Mouse (Mus musculus): ENCODE results near the gene Gmcl1. TPM values are rescaled to one million over a fixed set of nuclear protein-coding genes. Genes with fewer than 3 reads are reported as not detected.

Gmcl1 gene
- polyA plus RNA-seq, 1 experiment from 2014 or later: 33.8 TPM

DNA sequence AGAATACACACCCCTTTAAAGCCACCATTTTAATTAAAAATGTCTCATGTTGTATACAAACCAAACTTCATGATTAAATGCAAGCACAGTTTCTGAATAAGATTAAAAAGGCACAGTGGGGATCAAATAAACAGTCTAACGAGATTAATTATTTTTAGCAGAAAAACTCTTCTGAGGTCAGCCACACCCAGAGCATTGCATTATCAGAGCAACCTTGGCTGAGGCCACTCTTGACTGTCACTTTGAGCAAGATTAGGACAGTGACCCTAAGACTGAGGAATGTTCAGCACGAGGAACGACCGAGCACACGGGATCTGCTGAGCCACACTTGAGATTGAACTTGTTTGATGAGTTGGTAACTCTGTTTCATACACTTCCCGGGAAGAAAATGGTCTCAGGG lies 3.6 kb upstream of the Gmcl1 start:
- TF ChIP-seq CTCF (IDR thresholded peaks at IDR 0.05; ENCODE audit: low read depth): no peak
- no peak for DNase-seq
- Histone ChIP-seq H3K27me3 (ENCODE audit: insufficient read depth, low read length) (no peaks in the 10 kb centered on the region), H3K36me3 (ENCODE audit: insufficient read depth) (peaks cover 6% of the 10 kb centered on the region; the same call in 1 of the 2 replicates), H3K4me3 (ENCODE audit: low read depth, low read length) (no peak overlapping the region), H3K9me3 (ENCODE audit: low read depth, low read length) (no peaks in the 10 kb centered on the region), H3K4me2 (no peak overlapping the region), H3K9ac (no peak overlapping the region), H3K4me1 (ENCODE audit: insufficient read depth) (peaks cover 7% of the 10 kb centered on the region; the same call in 1 of the 2 replicates), H3K27ac (ENCODE audit: low read depth) (no peak overlapping the region)
- no peak for ATAC-seq (ENCODE audit: insufficient read depth)
- WGBS: 47% methylated on average over 6 of the region's 6 CpGs

GRCm38 (mm10) chr6:86736313-86736712 lies 3.1 kb upstream of the Gmcl1 start:
- TF ChIP-seq CTCF (IDR thresholded peaks at IDR 0.05; ENCODE audit: low read depth): no peak
- peaks cover 4% of the 10 kb centered on the region; the same call in 1 of the 2 replicates for H3K36me3 ChIP-seq (ENCODE audit: insufficient read depth)

GRCm38 (mm10) chr6:86732276-86733173 lies 658 bp downstream of the Gmcl1 start:
- Histone ChIP-seq H3K9me3 (ENCODE audit: low read depth, low read length) (no peaks in the 10 kb centered on the region), H3K4me1 (ENCODE audit: insufficient read depth) (peaks cover 7% of the 10 kb centered on the region; the same call in 1 of the 2 replicates), H3K36me3 (ENCODE audit: insufficient read depth) (peaks cover 1% of the 10 kb centered on the region; the same call in 1 of the 2 replicates), H3K4me3 (ENCODE audit: low read depth, low read length) (peak overlapping the region; percentile 98), H3K4me2 (peak overlapping the region; percentile 90), H3K27me3 (ENCODE audit: insufficient read depth, low read length) (no peaks in the 10 kb centered on the region), H3K27ac (ENCODE audit: low read depth) (peak overlapping the region; percentile 58; the same call in 1 of the 2 replicates), H3K9ac (peak overlapping the region; percentile 83)
- DNase-seq (peak; percentile 17), ATAC-seq (ENCODE audit: insufficient read depth) (peak; percentile 64)
- 0 out of 2 replicates have a peak, but pooled peaks have one; percentile 3 for TF ChIP-seq CTCF (IDR thresholded peaks at IDR 0.05; ENCODE audit: low read depth)
- WGBS: under 1% methylated on average over 62 of the region's 62 CpGs

More at GRCm38 (mm10) chr6:86736313-86736712, 3.1 kb upstream of the Gmcl1 start:
- Histone ChIP-seq H3K9ac (no peak overlapping the region), H3K4me2 (no peak overlapping the region), H3K9me3 (ENCODE audit: low read depth, low read length) (no peaks in the 10 kb centered on the region), H3K27me3 (ENCODE audit: insufficient read depth, low read length) (no peaks in the 10 kb centered on the region), H3K27ac (ENCODE audit: low read depth) (no peak overlapping the region), H3K4me1 (ENCODE audit: insufficient read depth) (peaks cover 7% of the 10 kb centered on the region; the same call in 1 of the 2 replicates), H3K4me3 (ENCODE audit: low read depth, low read length) (no peak overlapping the region)
- ATAC-seq (ENCODE audit: insufficient read depth) (no peak), DNase-seq (no peak)
- WGBS: 74% methylated on average over 4 of the region's 4 CpGs

DNA sequence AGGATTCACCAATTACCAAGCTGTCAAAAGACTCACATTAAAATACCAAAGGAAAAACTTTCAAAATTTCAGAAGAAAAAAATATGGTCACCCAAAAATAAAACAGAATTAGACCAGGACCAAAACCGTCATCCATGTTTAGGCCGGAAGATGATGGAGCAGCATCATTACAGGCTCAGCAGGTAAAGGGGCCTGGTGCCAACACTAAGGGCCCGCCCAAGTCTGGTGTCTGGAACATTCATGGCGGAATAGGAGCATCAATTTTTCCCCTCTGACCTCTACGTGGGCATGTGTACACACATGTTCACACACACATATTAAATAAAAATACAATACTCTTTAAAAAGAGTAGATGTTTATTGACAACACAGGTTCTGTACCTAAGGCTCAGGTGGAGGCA lies 4.5 kb downstream of the Gmcl1 start:
- no peak for TF ChIP-seq CTCF (IDR thresholded peaks at IDR 0.05; ENCODE audit: low read depth)
- no peaks in the 10 kb centered on the region for H3K9me3 ChIP-seq (ENCODE audit: low read depth, low read length)
- H3K4me2 ChIP-seq: no peak overlapping the region
- peaks cover 3% of the 10 kb centered on the region; the same call in 1 of the 2 replicates for H3K36me3 ChIP-seq (ENCODE audit: insufficient read depth)
- peaks cover under 1% of the 10 kb centered on the region; the same call in 1 of the 2 replicates for H3K4me1 ChIP-seq (ENCODE audit: insufficient read depth)
- no peak overlapping the region for H3K4me3 ChIP-seq (ENCODE audit: low read depth, low read length)
- 87% methylated on average over 5 of the region's 5 CpGs for whole genome bisulfite sequencing
- DNase-seq (no peak), ATAC-seq (ENCODE audit: insufficient read depth) (no peak)
- no peak overlapping the region for H3K9ac ChIP-seq
- no peak overlapping the region for H3K27ac ChIP-seq (ENCODE audit: low read depth)
- H3K27me3 ChIP-seq (ENCODE audit: insufficient read depth, low read length): no peaks in the 10 kb centered on the region

- Histone ChIP-seq H3K4me3 (ENCODE audit: low read depth, low read length) (no peak overlapping the region), H3K4me1 (ENCODE audit: insufficient read depth) (no peaks in the 10 kb centered on the region), H3K27me3 (ENCODE audit: insufficient read depth, low read length) (no peaks in the 10 kb centered on the region), H3K9ac (no peak overlapping the region), H3K4me2 (no peak overlapping the region), H3K27ac (ENCODE audit: low read depth) (no peak overlapping the region), H3K36me3 (ENCODE audit: insufficient read depth) (peaks cover 19% of the 10 kb centered on the region), H3K9me3 (ENCODE audit: low read depth, low read length) (no peaks in the 10 kb centered on the region)
- ATAC-seq (ENCODE audit: insufficient read depth) (no peak), DNase-seq (no peak)
- 49% methylated on average over 3 of the region's 3 CpGs for WGBS
- no peak for TF ChIP-seq CTCF (IDR thresholded peaks at IDR 0.05; ENCODE audit: low read depth)
Observed at GRCm38 (mm10) chr6:86721977-86722376, 11.2 kb downstream of the Gmcl1 start.

DNA sequence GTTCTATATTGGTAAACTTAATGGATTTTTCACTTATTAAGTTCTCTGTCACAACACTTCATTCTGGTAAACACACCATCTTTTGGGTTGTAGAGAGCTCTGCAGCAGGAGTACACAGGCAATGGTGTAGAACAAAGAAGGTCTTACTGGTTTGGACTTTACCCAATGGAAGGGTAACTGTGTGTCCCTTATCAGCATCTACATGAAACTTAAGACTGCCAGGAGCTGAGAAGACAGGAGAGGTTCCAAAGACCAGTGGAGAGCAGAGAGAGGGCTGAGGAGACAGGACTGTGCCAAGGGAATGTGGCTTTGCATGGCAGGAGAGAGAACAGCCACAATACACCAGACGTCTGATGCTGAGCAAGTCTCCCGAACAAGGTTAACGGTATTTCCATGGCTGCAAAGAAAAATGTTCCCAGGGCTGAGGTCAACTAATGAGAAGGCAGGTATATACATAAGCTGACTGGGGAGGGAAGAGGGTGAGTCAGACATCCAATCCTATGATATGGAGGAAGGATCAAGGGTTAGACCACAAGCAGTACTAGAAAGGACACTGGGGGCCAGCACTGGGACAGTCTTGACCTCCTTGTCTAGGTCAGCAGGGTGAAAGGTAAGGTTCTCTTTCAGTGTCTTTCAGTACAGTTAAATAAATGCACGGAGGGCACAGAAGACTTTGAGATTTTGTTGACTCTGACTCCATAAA lies 25.0 kb downstream of the Gmcl1 start:
- WGBS: 81% methylated on average over 4 of the region's 4 CpGs
- no peaks in the 10 kb centered on the region for H3K4me1 ChIP-seq (ENCODE audit: insufficient read depth)
- DNase-seq (no peak), ATAC-seq (ENCODE audit: insufficient read depth) (no peak)
- H3K27ac ChIP-seq (ENCODE audit: low read depth): no peak overlapping the region
- no peak overlapping the region for H3K9ac ChIP-seq
- TF ChIP-seq CTCF (IDR thresholded peaks at IDR 0.05; ENCODE audit: low read depth): no peak
- H3K27me3 ChIP-seq (ENCODE audit: insufficient read depth, low read length): no peaks in the 10 kb centered on the region
- peaks cover 34% of the 10 kb centered on the region; the same call in 1 of the 2 replicates for H3K36me3 ChIP-seq (ENCODE audit: insufficient read depth)
- no peaks in the 10 kb centered on the region for H3K9me3 ChIP-seq (ENCODE audit: low read depth, low read length)
- H3K4me3 ChIP-seq (ENCODE audit: low read depth, low read length): no peak overlapping the region
- H3K4me2 ChIP-seq: no peak overlapping the region

DNA sequence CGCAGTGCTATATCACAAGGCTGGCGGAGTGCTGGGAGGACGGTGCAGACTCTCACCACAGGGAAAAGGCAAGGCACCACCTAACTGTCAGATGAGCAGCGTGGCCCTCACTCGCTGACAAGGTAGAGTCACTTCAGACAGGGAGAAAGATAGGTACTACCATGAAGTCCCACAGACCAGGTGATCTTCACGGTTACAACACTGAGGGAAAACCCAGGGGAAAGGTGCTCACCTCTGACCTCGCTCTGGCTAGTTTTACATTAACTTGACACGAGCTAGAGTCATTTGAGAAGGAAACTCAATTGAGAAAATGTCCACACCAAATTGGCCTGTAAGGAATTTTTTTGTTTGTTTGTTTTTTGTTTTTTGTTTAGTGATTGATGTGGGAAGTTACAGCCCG lies 30.6 kb downstream of the Gmcl1 start:
- Histone ChIP-seq H3K4me3 (ENCODE audit: low read depth, low read length) (no peak overlapping the region), H3K9me3 (ENCODE audit: low read depth, low read length) (no peaks in the 10 kb centered on the region), H3K27me3 (ENCODE audit: insufficient read depth, low read length) (no peaks in the 10 kb centered on the region), H3K9ac (no peak overlapping the region), H3K27ac (ENCODE audit: low read depth) (no peak overlapping the region), H3K4me2 (no peak overlapping the region), H3K36me3 (ENCODE audit: insufficient read depth) (peaks cover 72% of the 10 kb centered on the region), H3K4me1 (ENCODE audit: insufficient read depth) (no peaks in the 10 kb centered on the region)
- 87% methylated on average over 9 of the region's 9 CpGs for WGBS
- ATAC-seq (ENCODE audit: insufficient read depth): no peak
- no peak for DNase-seq
- TF ChIP-seq CTCF (IDR thresholded peaks at IDR 0.05; ENCODE audit: low read depth): no peak
